Mouse (Mus musculus): ENCODE results near the gene Usp11.

- TF ChIP-seq CTCF (IDR thresholded peaks at IDR 0.05; ENCODE audit: low read depth, low read length) (no peak), POLR2A (IDR thresholded peaks at IDR 0.05; ENCODE audit: extremely low read depth, insufficient read depth, low read length) (0 out of 2 replicates have a peak, but pooled peaks have one; percentile 4)
Observed at GRCm38 (mm10) chrX:20704295-20705082, 783 bp downstream of the Usp11 start.

All from liver, adult 2 months (tissue).